Mouse (Mus musculus) heart, embryonic 12.5 days (tissue): Measurements from ENCODE around the gene Vps72. TPM values are rescaled to one million over a fixed set of nuclear protein-coding genes. Genes with fewer than 3 reads are reported as not detected.
"Not testable (repeated sequence)": the region's sequence is repeated elsewhere in the genome, so short reads cannot be mapped to it uniquely, and the experiment has no call there.

Experiments used
- ATAC-seq: fragments of 200-750 bp; cut with Nextera tagmentation; 2 replicates; pipeline ENCODE4 v1.8.0; 2017; ENCODE audit warnings: moderate TSS enrichment, moderate library complexity; ENCODE audit not compliant: insufficient number of reproducible peaks, low FRiP score
- H3K27ac ChIP-seq: fragments of 300-500 bp; sonication (generic); 2 replicates; pipeline ENCODE4 v1.5.1; 2016; ENCODE audit warnings: mild to moderate bottlenecking, moderate library complexity; ENCODE audit not compliant: poor library complexity, severe bottlenecking
- H3K27me3 ChIP-seq: fragments of 300-500 bp; sonication (generic); replicated peaks from 2 replicates; pipeline ENCODE4 v1.6.1; 2016; ENCODE audit warnings: mild to moderate bottlenecking, moderate library complexity
- H3K36me3 ChIP-seq: fragments of 300-500 bp; sonication (generic); 2 replicates; pipeline ENCODE4 v1.6.1; 2016; ENCODE audit warnings: mild to moderate bottlenecking, moderate library complexity
- H3K4me1 ChIP-seq: fragments of 300-500 bp; sonication (generic); replicated peaks from 2 replicates; pipeline ENCODE4 v1.6.1; 2016; ENCODE audit warnings: mild to moderate bottlenecking
- H3K4me2 ChIP-seq: fragments of 300-500 bp; sonication (generic); 2 replicates; pipeline ENCODE4 v1.6.1; 2016; ENCODE audit warnings: mild to moderate bottlenecking, moderate library complexity
- H3K4me3 ChIP-seq: fragments of 300-500 bp; sonication (generic); 2 replicates; pipeline ENCODE4 v1.5.1; 2016; ENCODE audit warnings: mild to moderate bottlenecking
- H3K9ac ChIP-seq: fragments of 300-500 bp; sonication (generic); 2 replicates; pipeline ENCODE4 v1.6.1; 2016; ENCODE audit warnings: mild to moderate bottlenecking, moderate library complexity
- H3K9me3 ChIP-seq: fragments of 300-500 bp; sonication (generic); replicated peaks from 2 replicates; pipeline ENCODE4 v1.6.1; 2016; ENCODE audit warnings: mild to moderate bottlenecking, moderate library complexity
- WGBS: fragments of 180-500 bp; shearing (Covaris S2); methylation state at CpG from one replicate; pipeline ENCODE4 v1.1.7; 2016; 5-methylcytosine and 5-hydroxymethylcytosine counted together
- polyA plus RNA-seq: library from polyadenylated mRNA; unstranded; fragments of >200 nt; fragmentation: Nextera tagmentation; extraction: Ambion mirVana; gene quantifications from 2 replicates; pipeline ENCODE4 v1.2.1, GENCODE M21; 2016

Gene Vps72
- polyA plus RNA-seq, 1 experiment from 2014 or later: 103 TPM

- ATAC-seq: peak; percentile 90
- Histone ChIP-seq H3K36me3 (peaks cover 14% of the 10 kb centered on the region), H3K9me3 (no peaks in the 10 kb centered on the region), H3K4me1 (peaks cover 21% of the 10 kb centered on the region), H3K27me3 (no peaks in the 10 kb centered on the region), H3K27ac (peak within 1 kb of the TSS; percentile 86), H3K4me3 (peak within 1 kb of the TSS; percentile 71), H3K4me2 (peak within 1 kb of the TSS; percentile 88), H3K9ac (peak within 1 kb of the TSS; percentile 85)
- WGBS: under 1% methylated on average over 51 of the region's 51 CpGs
Measured at GRCm38 (mm10) chr3:95106338-95107117, 4.3 kb upstream of the Vps72 start, which contains the start of gene Pip5k1a. TSS of gene Pip5k1a (minus strand) at chr3:95106930.

DNA sequence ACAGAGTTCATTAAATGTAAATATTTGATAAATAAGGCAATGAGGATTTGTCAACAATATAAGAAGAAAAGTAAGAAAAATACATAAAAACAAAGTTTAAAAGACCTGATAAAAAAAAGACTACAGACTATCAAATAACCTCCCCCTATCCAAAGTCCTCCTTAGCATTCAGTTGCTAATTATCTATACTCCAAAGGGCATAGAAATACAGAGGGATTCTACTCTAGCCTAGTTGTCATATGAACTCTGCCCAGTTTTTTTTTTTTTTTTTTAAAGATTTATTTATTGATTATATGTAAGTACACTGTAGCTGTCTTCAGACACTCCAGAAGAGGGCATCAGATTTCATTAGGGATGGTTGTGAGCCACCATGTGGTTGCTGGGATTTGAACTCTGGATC lies 3.5 kb upstream of the Vps72 start:
- H3K9ac ChIP-seq, H3K27me3 ChIP-seq: not testable (repeated sequence)

GRCm38 (mm10) chr3:95107898-95108297 lies 2.9 kb upstream of the Vps72 start:
- Histone ChIP-seq H3K27me3 (no peaks in the 10 kb centered on the region), H3K4me1 (peaks cover 27% of the 10 kb centered on the region)
- no peak for ATAC-seq

More for the DNA sequence above, 3.5 kb upstream of the Vps72 start:
- peak overlapping the region; percentile 69 for H3K4me2 ChIP-seq
- H3K36me3 ChIP-seq, H3K9me3 ChIP-seq, H3K27ac ChIP-seq, ATAC-seq: not testable (repeated sequence)
- peak overlapping the region; percentile 71 for H3K4me3 ChIP-seq
- peaks cover 22% of the 10 kb centered on the region for H3K4me1 ChIP-seq

DNA sequence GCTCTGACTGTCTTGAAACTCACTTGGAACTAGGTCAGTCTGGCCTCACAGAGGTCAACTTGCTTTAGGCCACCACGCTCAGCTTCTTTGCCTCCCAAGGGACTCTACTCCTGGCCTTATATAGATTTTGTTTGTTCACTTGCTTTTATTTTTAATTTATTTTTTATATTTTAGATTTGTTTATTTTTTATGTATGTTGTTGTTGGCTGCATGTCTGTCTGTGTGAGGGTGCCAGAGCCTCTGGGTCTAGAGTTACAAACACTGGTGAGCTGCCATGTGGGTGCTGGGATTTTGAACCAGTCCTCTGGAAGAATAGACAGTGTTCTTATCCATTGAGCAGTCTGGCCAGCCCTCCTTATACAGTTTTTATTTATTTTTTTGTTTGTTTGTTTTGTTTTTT lies 1.9 kb downstream of the Vps72 start:
- Histone ChIP-seq H3K36me3 (peaks cover 28% of the 10 kb centered on the region), H3K4me1 (peaks cover 16% of the 10 kb centered on the region), H3K27me3 (no peaks in the 10 kb centered on the region), H3K9me3 (no peaks in the 10 kb centered on the region), H3K27ac (no peak overlapping the region), H3K4me3 (0 out of 2 replicates have a peak overlapping the region, but pooled peaks have one; percentile 22), H3K9ac (no peak overlapping the region), H3K4me2 (no peak overlapping the region; the same call in 1 of the 2 replicates)
- no peak for ATAC-seq
- WGBS: 96% methylated on average over 1 of the region's 1 CpGs

More at GRCm38 (mm10) chr3:95107898-95108297, 2.9 kb upstream of the Vps72 start:
- Histone ChIP-seq H3K27ac (no peak overlapping the region), H3K36me3 (peaks cover 4% of the 10 kb centered on the region), H3K4me3 (no peak overlapping the region; the same call in 1 of the 2 replicates), H3K9me3 (no peaks in the 10 kb centered on the region), H3K4me2 (no peak overlapping the region), H3K9ac (no peak overlapping the region)
- WGBS: 60% methylated on average over 2 of the region's 2 CpGs

DNA sequence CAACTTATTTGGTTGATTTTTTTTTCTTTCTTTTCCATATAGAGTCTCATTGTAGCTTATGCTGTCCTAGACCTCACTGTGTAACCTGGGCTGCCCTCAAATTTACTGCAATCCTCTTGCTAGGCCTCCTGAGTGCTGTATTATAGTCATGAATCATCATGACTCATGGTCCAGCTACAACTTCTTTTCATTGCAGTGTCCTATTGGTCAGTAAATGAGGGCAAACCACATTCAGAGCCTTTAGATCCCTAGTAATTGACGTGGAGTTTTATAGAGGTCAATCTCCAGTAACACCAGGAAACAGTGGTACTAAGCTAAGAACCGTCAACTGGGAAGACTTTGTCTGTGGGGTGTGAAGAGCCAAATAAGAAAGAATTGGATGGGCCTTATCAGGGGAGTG lies 6.9 kb downstream of the Vps72 start:
- H3K27me3 ChIP-seq: no peaks in the 10 kb centered on the region
- no peak overlapping the region for H3K4me3 ChIP-seq
- H3K36me3 ChIP-seq: peaks cover 75% of the 10 kb centered on the region
- H3K27ac ChIP-seq: no peak overlapping the region
- peaks cover 1% of the 10 kb centered on the region; the same call in 1 of the 2 replicates for H3K4me1 ChIP-seq
- no peak for ATAC-seq
- no peak overlapping the region for H3K9ac ChIP-seq
- no peak overlapping the region for H3K4me2 ChIP-seq
- no peaks in the 10 kb centered on the region for H3K9me3 ChIP-seq
- 84% methylated on average over 2 of the region's 2 CpGs for WGBS

DNA sequence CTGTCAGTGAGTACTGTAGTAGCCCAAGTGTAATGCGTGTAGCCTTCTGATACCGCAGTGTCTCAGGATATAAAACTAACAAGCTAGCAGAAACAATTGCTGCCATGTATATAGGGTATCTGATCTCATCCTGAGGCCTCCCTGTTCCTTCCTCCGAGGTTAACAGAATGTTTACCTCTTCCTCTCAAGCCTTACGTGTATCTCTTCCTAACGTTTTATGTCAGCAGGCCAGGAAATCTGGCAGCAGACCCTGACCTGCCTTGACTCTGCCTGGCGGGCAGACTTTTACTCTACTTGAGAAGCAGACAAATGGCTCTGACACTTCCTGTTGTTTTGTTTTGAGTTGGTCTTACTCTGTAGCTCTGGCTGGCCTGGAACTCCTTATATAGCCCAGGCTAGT lies 10.8 kb downstream of the Vps72 start:
- peaks cover 14% of the 10 kb centered on the region for H3K4me1 ChIP-seq
- no peak overlapping the region for H3K9ac ChIP-seq
- H3K36me3 ChIP-seq: peaks cover 55% of the 10 kb centered on the region
- ATAC-seq: peak; percentile 41; the same call in 1 of the 2 replicates
- H3K9me3 ChIP-seq: no peaks in the 10 kb centered on the region
- H3K4me2 ChIP-seq: no peak overlapping the region
- peak overlapping the region; percentile 50 for H3K27ac ChIP-seq
- no peaks in the 10 kb centered on the region for H3K27me3 ChIP-seq
- 52% methylated on average over 6 of the region's 6 CpGs for WGBS
- no peak overlapping the region for H3K4me3 ChIP-seq

DNA sequence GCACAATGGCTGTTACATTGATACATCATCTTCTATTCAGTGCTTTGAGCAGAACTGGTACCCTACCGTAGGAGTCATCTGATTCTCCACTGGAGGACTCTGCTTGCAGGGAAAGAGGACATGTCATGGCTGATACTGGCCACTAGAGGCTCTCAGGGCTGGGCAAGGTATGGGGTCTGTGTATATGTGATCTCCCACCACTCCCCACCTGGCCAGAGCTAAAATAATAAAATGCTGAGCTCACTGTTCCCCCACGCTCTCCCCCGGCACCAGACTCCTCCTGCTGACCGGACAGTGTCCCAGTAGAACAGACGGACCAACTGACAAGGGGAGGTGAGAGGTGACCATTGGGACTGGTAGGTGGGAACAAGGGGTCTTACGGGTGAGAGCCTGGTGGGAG lies 13.4 kb downstream of the Vps72 start, which contains the start of gene Tmod4:
TSS of gene Tmod4 (plus strand) at position 231 of the 400 bp plus-strand sequence.
- peaks cover 14% of the 10 kb centered on the region for H3K4me1 ChIP-seq
- ATAC-seq: no peak; the same call in 1 of the 2 replicates
- H3K9me3 ChIP-seq: no peaks in the 10 kb centered on the region
- 0 out of 2 replicates have a peak within 1 kb of the TSS, but pooled peaks have one; percentile 8 for H3K9ac ChIP-seq
- no peak within 1 kb of the TSS for H3K4me3 ChIP-seq
- no peak within 1 kb of the TSS for H3K4me2 ChIP-seq
- peak within 1 kb of the TSS; percentile 22; the same call in 1 of the 2 replicates for H3K27ac ChIP-seq
- WGBS: 53% methylated on average over 6 of the region's 6 CpGs
- H3K36me3 ChIP-seq: peaks cover 40% of the 10 kb centered on the region
- no peaks in the 10 kb centered on the region for H3K27me3 ChIP-seq

DNA sequence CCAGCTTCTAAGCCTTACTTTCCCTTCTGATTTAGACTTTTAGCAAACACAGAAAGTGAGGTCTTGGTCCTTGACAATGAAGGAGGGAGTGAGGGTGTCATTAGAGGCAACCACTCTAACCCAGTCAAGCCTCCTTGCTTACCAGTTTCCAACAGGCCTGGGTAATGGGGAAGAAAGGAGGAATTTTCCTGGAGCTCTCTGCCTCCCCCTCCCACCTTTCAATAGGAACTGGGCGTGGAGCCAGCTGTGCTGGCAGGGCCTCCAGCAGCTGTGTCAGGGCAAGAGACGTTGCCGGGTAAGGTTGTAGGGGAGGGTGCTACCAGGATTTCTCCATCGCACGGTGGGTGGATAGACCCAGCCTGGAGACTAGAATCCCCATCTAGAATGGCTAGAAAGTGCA lies 14.2 kb downstream of the Vps72 start:
- Histone ChIP-seq H3K9me3 (no peaks in the 10 kb centered on the region), H3K36me3 (peaks cover 40% of the 10 kb centered on the region), H3K4me3 (no peak overlapping the region), H3K4me1 (peaks cover 14% of the 10 kb centered on the region), H3K9ac (0 out of 2 replicates have a peak overlapping the region, but pooled peaks have one; percentile 8), H3K27ac (no peak overlapping the region; the same call in 1 of the 2 replicates), H3K4me2 (no peak overlapping the region), H3K27me3 (no peaks in the 10 kb centered on the region)
- ATAC-seq: peak; percentile 65; the same call in 1 of the 2 replicates
- 16% methylated on average over 5 of the region's 5 CpGs for WGBS

DNA sequence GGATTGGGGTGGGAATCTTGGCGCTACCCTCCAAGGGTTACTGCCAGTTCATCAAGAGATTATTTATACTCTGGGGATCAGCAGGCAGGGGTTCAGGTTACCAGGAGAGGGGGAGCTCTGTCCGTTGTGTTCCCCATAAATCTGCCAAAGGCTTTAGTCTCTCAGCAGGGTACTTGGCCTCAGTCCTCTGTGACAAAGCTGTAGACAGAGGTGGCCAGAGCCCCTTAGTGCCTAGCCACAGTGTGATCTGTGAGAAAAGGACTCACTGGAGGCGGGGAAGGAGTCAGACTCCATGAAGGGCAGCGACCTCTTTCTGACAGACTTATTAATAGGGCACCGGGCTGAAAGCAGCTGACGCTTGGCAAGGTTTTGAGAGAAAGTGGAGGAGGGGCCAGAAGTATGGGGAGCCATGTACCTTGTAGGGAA lies 18.4 kb downstream of the Vps72 start:
- Histone ChIP-seq H3K4me3 (no peak overlapping the region), H3K9ac (no peak overlapping the region), H3K27me3 (no peaks in the 10 kb centered on the region), H3K9me3 (no peaks in the 10 kb centered on the region), H3K4me2 (no peak overlapping the region), H3K4me1 (peaks cover 18% of the 10 kb centered on the region), H3K27ac (no peak overlapping the region), H3K36me3 (peaks cover 30% of the 10 kb centered on the region)
- 63% methylated on average over 6 of the region's 6 CpGs for WGBS
- ATAC-seq: no peak

DNA sequence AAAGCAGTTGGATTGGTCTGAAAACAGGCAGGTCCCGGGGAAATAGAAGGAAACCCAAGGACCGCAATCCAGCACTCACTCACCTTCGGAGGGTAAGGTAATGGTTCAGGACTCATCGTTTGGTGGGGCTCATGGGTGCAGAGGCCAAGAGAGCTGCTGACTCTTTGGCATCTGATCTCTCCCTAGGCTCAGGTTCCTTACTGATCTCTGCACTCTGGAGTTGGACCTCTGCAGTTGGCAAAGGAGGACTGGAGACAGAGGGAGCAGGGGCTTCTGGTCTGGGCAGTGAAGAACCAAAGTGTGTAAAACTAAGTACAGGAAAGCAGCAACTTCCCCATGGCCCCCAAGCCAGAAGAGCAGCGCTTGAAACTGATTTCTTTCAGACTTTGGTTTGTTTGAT lies 19.3 kb downstream of the Vps72 start:
- H3K4me2 ChIP-seq: no peak overlapping the region
- no peak for ATAC-seq
- peaks cover 13% of the 10 kb centered on the region for H3K4me1 ChIP-seq
- H3K36me3 ChIP-seq: peaks cover 30% of the 10 kb centered on the region
- H3K4me3 ChIP-seq: no peak overlapping the region
- H3K9ac ChIP-seq: no peak overlapping the region
- H3K27me3 ChIP-seq: no peaks in the 10 kb centered on the region
- 87% methylated on average over 5 of the region's 5 CpGs for WGBS
- no peaks in the 10 kb centered on the region for H3K9me3 ChIP-seq
- no peak overlapping the region for H3K27ac ChIP-seq

- WGBS: 78% methylated on average over 2 of the region's 2 CpGs
- H3K36me3 ChIP-seq: peaks cover 30% of the 10 kb centered on the region
- ATAC-seq, H3K9me3 ChIP-seq, H3K9ac ChIP-seq, H3K27me3 ChIP-seq, H3K4me3 ChIP-seq, H3K27ac ChIP-seq, H3K4me2 ChIP-seq: not testable (repeated sequence)
- peaks cover 19% of the 10 kb centered on the region for H3K4me1 ChIP-seq
Measured at GRCm38 (mm10) chr3:95132389-95132788, 21.6 kb downstream of the Vps72 start.
